Mouse (Mus musculus) E14TG2a.4 (cell line): ENCODE results near the gene Sys1.

Experiments
- H3K27me3 ChIP-seq: 2 replicates; pipeline ENCODE4 v1.6.1; 2014; ENCODE audit warnings: low read length, control low read depth; ENCODE audit not compliant: insufficient read depth
- H3K36me3 ChIP-seq: 2 replicates; pipeline ENCODE4 v1.6.1; 2014; ENCODE audit warnings: low read length, control low read depth; ENCODE audit not compliant: insufficient read depth
- H3K4me1 ChIP-seq: replicated peaks from 2 replicates; pipeline ENCODE4 v1.6.1; 2014; ENCODE audit warnings: low read depth, low read length, control low read depth
- H3K4me3 ChIP-seq: replicated peaks from 2 replicates; pipeline ENCODE4 v1.5.1; 2014; ENCODE audit warnings: mild to moderate bottlenecking, low read length
- H3K9me3 ChIP-seq: 2 replicates; pipeline ENCODE4 v1.6.1; 2014; ENCODE audit warnings: low read length, control low read depth
- CTCF ChIP-seq: conservative IDR thresholded peaks from 2 replicates; pipeline ENCODE4 v1.5.1; 2014; ENCODE audit warnings: low read length
- NANOG ChIP-seq: IDR thresholded peaks from 2 replicates; pipeline ENCODE4 v1.6.1; 2014; ENCODE audit warnings: borderline replicate concordance, low read length, mixed read lengths
- POU5F1 ChIP-seq: IDR thresholded peaks from 2 replicates; pipeline ENCODE4 v1.6.1; 2014; ENCODE audit warnings: low read length, borderline replicate concordance

The Sys1 gene

GRCm38 (mm10) chr2:164430697-164431096 is 26.1 kb upstream of the Sys1 start:
- peaks cover 87% of the 10 kb centered on the region for H3K27me3 ChIP-seq
- TF ChIP-seq CTCF (peak; percentile 14; the same call in 1 of the 2 replicates), POU5F1 (no peak)
- H3K36me3 ChIP-seq, result peaks cover 33% of the 10 kb centered on the region
- H3K4me1 ChIP-seq, result peaks cover 96% of the 10 kb centered on the region
- H3K9me3 ChIP-seq, result no peaks in the 10 kb centered on the region
- peak overlapping the region; percentile 53 for H3K4me3 ChIP-seq

- Histone ChIP-seq H3K36me3 (peaks cover 31% of the 10 kb centered on the region), H3K27me3 (peaks cover 88% of the 10 kb centered on the region), H3K9me3 (no peaks in the 10 kb centered on the region), H3K4me1 (peaks cover 96% of the 10 kb centered on the region), H3K4me3 (peak overlapping the region; percentile 64; the same call in 1 of the 2 replicates)
- no peak for TF ChIP-seq POU5F1
- TF ChIP-seq CTCF, result no peak
- no peak for TF ChIP-seq NANOG
Observed at GRCm38 (mm10) chr2:164431676-164432465, 24.9 kb upstream of the Sys1 start.

DNA sequence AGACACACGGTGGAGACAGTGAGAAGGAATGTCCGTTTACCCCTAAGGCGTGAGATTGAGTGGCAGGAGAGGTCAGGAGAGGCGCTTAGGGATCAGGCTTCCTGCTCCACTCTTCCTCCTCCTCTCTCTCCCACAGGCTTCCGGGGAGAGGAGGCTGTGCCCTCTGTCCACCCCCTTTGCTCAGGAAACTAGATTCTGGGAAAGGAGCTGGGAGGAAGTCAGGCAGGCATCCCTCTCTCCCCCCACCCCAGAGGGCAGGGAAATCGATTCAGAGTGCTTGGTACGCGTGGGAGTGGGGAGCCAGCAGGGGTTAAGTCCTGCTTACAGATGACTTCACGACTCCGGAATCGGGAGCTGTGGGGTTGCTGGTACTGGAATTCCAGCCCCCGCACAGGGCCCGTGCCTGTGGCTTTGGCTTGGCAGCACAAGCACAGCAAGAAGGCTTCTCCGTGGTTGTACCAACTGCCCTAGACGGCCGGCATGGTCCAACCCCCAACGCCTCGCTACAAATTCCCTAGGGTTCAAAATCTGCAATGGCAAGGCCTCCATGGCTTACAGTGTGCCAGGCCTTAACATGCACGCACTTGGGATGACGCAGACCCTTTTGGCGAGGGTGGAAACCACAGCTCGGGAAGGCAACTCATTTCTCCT is 24.1 kb upstream of the Sys1 start:
- Histone ChIP-seq H3K4me3 (peak overlapping the region; percentile 64), H3K27me3 (peaks cover 86% of the 10 kb centered on the region), H3K9me3 (no peaks in the 10 kb centered on the region), H3K4me1 (peaks cover 98% of the 10 kb centered on the region), H3K36me3 (peaks cover 23% of the 10 kb centered on the region)
- TF ChIP-seq CTCF (no peak), POU5F1 (no peak), NANOG (no peak)

- H3K9me3 ChIP-seq, result no peaks in the 10 kb centered on the region
- H3K27me3 ChIP-seq, result peaks cover 83% of the 10 kb centered on the region
- H3K4me1 ChIP-seq, result peaks cover 95% of the 10 kb centered on the region
- peaks cover 15% of the 10 kb centered on the region for H3K36me3 ChIP-seq
- H3K4me3 ChIP-seq, result peak overlapping the region; percentile 64
- no peak for TF ChIP-seq NANOG
- no peak for TF ChIP-seq POU5F1
- TF ChIP-seq CTCF, result no peak
Observed at GRCm38 (mm10) chr2:164433278-164433895, 23.4 kb upstream of the Sys1 start.

DNA sequence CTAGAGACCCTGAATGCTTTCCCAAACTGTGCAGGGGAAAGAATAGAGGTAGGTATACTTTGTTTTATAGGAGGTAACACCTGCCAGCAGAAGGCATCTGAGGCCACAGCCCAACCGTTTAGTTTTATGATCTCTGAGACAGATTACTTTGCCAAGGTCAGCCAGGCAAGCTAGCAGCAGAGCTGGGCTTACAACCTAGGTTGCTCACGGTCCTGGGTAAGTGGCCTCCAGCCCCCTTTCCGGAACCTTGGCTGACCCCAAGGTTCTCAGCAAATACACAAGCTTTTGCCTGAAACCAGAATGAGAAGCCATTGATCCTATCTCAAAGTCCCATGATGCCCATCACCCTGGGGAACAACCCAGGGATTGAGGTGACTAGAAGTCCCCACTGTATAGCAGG is 22.1 kb upstream of the Sys1 start:
- H3K36me3 ChIP-seq, result peaks cover 2% of the 10 kb centered on the region
- no peaks in the 10 kb centered on the region for H3K9me3 ChIP-seq
- H3K4me3 ChIP-seq, result no peak overlapping the region
- peaks cover 93% of the 10 kb centered on the region for H3K4me1 ChIP-seq
- H3K27me3 ChIP-seq, result peaks cover 80% of the 10 kb centered on the region
- TF ChIP-seq NANOG, result no peak
- TF ChIP-seq POU5F1, result no peak
- no peak for TF ChIP-seq CTCF

DNA sequence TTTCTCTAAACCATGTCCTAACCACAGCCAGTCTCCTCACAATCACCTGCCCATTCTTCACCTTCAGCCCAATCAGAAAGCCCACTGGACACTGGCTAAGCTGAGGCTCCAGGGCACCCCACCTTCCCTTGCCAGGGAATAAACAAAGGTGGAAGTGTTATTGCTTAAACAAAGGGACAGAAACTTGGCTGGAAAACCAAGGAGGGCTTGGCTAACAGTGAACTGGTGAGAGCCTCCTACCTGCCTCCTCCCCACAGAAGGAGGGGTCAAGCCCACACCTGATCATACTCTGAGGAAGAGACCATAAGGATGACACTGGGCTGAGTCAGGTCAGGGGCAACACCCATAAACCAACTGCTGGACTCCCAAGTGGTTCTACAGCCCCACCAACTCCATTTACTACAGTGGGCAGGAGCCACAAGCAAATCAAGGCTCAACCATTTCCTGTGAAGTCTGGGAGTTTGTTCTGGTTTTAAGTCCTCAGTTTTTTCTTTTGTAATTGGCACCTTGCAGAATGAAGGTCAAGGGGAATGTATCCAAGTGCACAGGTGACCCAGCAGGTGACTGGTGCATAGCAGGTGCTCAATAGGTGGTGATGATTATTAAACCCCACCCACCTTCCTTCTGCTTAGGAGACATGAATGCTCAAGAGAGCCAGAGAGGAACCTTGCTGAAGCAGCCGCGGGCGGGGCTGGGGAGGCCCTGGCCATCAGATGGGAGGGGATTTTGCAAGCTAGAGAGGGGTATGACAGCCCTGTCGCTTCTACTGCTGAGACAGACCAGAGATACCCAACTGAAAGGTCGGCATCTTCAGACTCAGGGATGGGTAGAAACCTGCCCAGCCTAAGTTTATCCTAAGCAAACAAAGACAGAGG is 21.3 kb upstream of the Sys1 start:
- no peaks in the 10 kb centered on the region; the same call in 1 of the 2 replicates for H3K36me3 ChIP-seq
- TF ChIP-seq NANOG (peak; percentile 10; the same call in 1 of the 2 replicates), POU5F1 (no peak), CTCF (no peak)
- peak overlapping the region; percentile 27 for H3K4me3 ChIP-seq
- H3K4me1 ChIP-seq, result peaks cover 94% of the 10 kb centered on the region
- no peaks in the 10 kb centered on the region for H3K9me3 ChIP-seq
- peaks cover 85% of the 10 kb centered on the region for H3K27me3 ChIP-seq

GRCm38 (mm10) chr2:164436215-164436913 is 20.4 kb upstream of the Sys1 start:
- no peaks in the 10 kb centered on the region for H3K9me3 ChIP-seq
- TF ChIP-seq CTCF, result no peak
- TF ChIP-seq POU5F1, result no peak
- no peak for TF ChIP-seq NANOG
- H3K4me3 ChIP-seq, result peak overlapping the region; percentile 27
- peaks cover 95% of the 10 kb centered on the region for H3K4me1 ChIP-seq
- peaks cover 89% of the 10 kb centered on the region for H3K27me3 ChIP-seq
- peaks cover 5% of the 10 kb centered on the region; the same call in 1 of the 2 replicates for H3K36me3 ChIP-seq
